ENCODE assay signal across 10 mouse cellular contexts in genomic region chr3:51353325-51354033, GRCm38 (mm10). TPM values are rescaled to one million over a fixed set of nuclear protein-coding genes. Genes with fewer than 3 reads are reported as not detected.
DNase-seq lines count a peak whose midpoint lies in the region; ATAC-seq lines count a peak whose summit lies in the region.
"Had no signal": no experiment of that assay in that cellular context is flagged by ENCODE, and none has a peak within 500 bp of the region (broad histone marks: within the 10 kb centered on the region; RNA-seq: fewer than 3 reads in every experiment).

No protein-coding gene starts in this region.

- H3K27ac ChIP-seq in hindbrain, embryonic 11.5 days (ENCODE audit: low read depth, low read length): no peak overlapping the region
- H3K27ac ChIP-seq in hindbrain, embryonic 16.5 days (ENCODE audit: low read depth, low read length): no peak overlapping the region
- H3K27ac ChIP-seq: limb, embryonic 13.5 days had no signal

- no peaks in the 10 kb centered on the region for H3K4me1 ChIP-seq in hindbrain, embryonic 11.5 days (replicated peaks; ENCODE audit: control insufficient read depth, insufficient read depth, low read length)
- H3K4me1 ChIP-seq in hindbrain, embryonic 16.5 days (ENCODE audit: control insufficient read depth, insufficient read depth, low read depth, low read length): no peaks in the 10 kb centered on the region

- H3K27me3 ChIP-seq in hindbrain, embryonic 11.5 days (ENCODE audit: control insufficient read depth, insufficient read depth, low read length): peaks cover 4% of the 10 kb centered on the region; the same call in 1 of the 2 replicates
- H3K27me3 ChIP-seq in hindbrain, embryonic 16.5 days (replicated peaks; ENCODE audit: control insufficient read depth, insufficient read depth, low read length): no peaks in the 10 kb centered on the region
- H3K27me3 ChIP-seq: limb, embryonic 13.5 days had no signal

- no peak overlapping the region for H3K4me2 ChIP-seq in hindbrain, embryonic 11.5 days (replicated peaks; ENCODE audit: low read depth, low read length)
- no peak overlapping the region for H3K4me2 ChIP-seq in hindbrain, embryonic 16.5 days (ENCODE audit: low read length)
- H3K4me2 ChIP-seq: limb, embryonic 13.5 days had no signal

- no peak overlapping the region for H3K4me3 ChIP-seq in hindbrain, embryonic 11.5 days (ENCODE audit: low read depth, low read length)
- no peak overlapping the region for H3K4me3 ChIP-seq in hindbrain, embryonic 16.5 days (ENCODE audit: low read length)
- H3K4me3 ChIP-seq: erythroblast, embryonic 14.5 days; limb, embryonic 13.5 days had no signal

- DNase-seq in hindbrain, embryonic 11.5 days (ENCODE audit: low spot score): peak; percentile 41
- peak; percentile 53 for DNase-seq in 3134 (ENCODE audit: extremely low read depth, insufficient read length, low spot score)
- peak; percentile 50 to 71 for DNase-seq in cerebellum, postnatal 25 days
- DNase-seq in liver: peak; percentile 78
- DNase-seq in retina, postnatal 1 day: peak; percentile 62
- DNase-seq in layer of hippocampus, adult 9-10 months (ENCODE audit: low spot score): no peak

- no peaks in the 10 kb centered on the region for H3K36me3 ChIP-seq in hindbrain, embryonic 11.5 days (ENCODE audit: control insufficient read depth, insufficient read depth, low read length)
- H3K36me3 ChIP-seq in hindbrain, embryonic 16.5 days (ENCODE audit: control insufficient read depth, insufficient read depth, low read length): no peaks in the 10 kb centered on the region
- H3K36me3 ChIP-seq: limb, embryonic 13.5 days had no signal

- H3K9ac ChIP-seq in hindbrain, embryonic 11.5 days (ENCODE audit: low read depth, low read length): no peak overlapping the region
- no peak overlapping the region for H3K9ac ChIP-seq in hindbrain, embryonic 16.5 days (ENCODE audit: low read depth, low read length)
- H3K9ac ChIP-seq: limb, embryonic 13.5 days had no signal

- no peaks in the 10 kb centered on the region for H3K9me3 ChIP-seq in hindbrain, embryonic 11.5 days (ENCODE audit: control insufficient read depth, low read length)
- H3K9me3 ChIP-seq in hindbrain, embryonic 16.5 days (ENCODE audit: control insufficient read depth, low read length): no peaks in the 10 kb centered on the region
- H3K9me3 ChIP-seq: limb, embryonic 13.5 days had no signal

- ATAC-seq in hindbrain, embryonic 11.5 days (ENCODE audit: low FRiP score): 0 out of 2 replicates have a peak, but pooled peaks have one; percentile 33
- no peak for ATAC-seq in hindbrain, embryonic 16.5 days
- peak; percentile 86 for ATAC-seq in CD4-positive, CD25-positive, alpha-beta regulatory T cell, adult 4 months

- 69% methylated on average over 4 of the region's 4 CpGs for WGBS in hindbrain, embryonic 11.5 days
- WGBS in hindbrain, embryonic 16.5 days: 76% methylated on average over 4 of the region's 4 CpGs

RNA-seq across cellular contexts. Expression of gene Elf2, which starts 13.0 kb away (rescaled TPM):
- polyA plus RNA-seq in hindbrain, embryonic 11.5 days (2014; fragmentation: Nextera tagmentation; extraction: Ambion mirVana): 45.4 and 48.7 TPM in 2 replicates
- polyA plus RNA-seq in hindbrain, embryonic 16.5 days (2015; fragmentation: Nextera tagmentation; extraction: Ambion mirVana): 30.2 and 31.4 TPM in 2 replicates
- polyA plus RNA-seq in CD4-positive, CD25-positive, alpha-beta regulatory T cell, adult 4 months (2017; shearing (Covaris generic)): 10 to 100 TPM; 55.9 to 66.9 TPM

RNA-seq across cellular contexts. Expression of gene Mgarp, which starts 43.1 kb away (rescaled TPM):
- 4.0 and 5.5 TPM in 2 replicates for polyA plus RNA-seq in hindbrain, embryonic 11.5 days (2014; fragmentation: Nextera tagmentation; extraction: Ambion mirVana)
- polyA plus RNA-seq in hindbrain, embryonic 16.5 days (2015; fragmentation: Nextera tagmentation; extraction: Ambion mirVana): 1.8 and 2.2 TPM in 2 replicates
- polyA plus RNA-seq in CD4-positive, CD25-positive, alpha-beta regulatory T cell, adult 4 months (2017; shearing (Covaris generic)): 1 to 10 TPM; 1.7 to 2.4 TPM

RNA-seq across cellular contexts. Expression of gene Ndufc1, which starts 55.3 kb away (rescaled TPM):
- 714 and 715 TPM in 2 replicates for polyA plus RNA-seq in hindbrain, embryonic 11.5 days (2014; fragmentation: Nextera tagmentation; extraction: Ambion mirVana)
- polyA plus RNA-seq in hindbrain, embryonic 16.5 days (2015; fragmentation: Nextera tagmentation; extraction: Ambion mirVana): 688 and 807 TPM in 2 replicates
- polyA plus RNA-seq in CD4-positive, CD25-positive, alpha-beta regulatory T cell, adult 4 months (2017; shearing (Covaris generic)): 100 to 1,000 TPM; 177 to 260 TPM
